Mouse (Mus musculus) lung, postnatal 10 days (tissue): ENCODE results near the gene Glrx3.

Source experiments
- DNase-seq: peaks from one replicate; pipeline ENCODE4 v3.0.0; 2021

Glrx3 gene

DNA sequence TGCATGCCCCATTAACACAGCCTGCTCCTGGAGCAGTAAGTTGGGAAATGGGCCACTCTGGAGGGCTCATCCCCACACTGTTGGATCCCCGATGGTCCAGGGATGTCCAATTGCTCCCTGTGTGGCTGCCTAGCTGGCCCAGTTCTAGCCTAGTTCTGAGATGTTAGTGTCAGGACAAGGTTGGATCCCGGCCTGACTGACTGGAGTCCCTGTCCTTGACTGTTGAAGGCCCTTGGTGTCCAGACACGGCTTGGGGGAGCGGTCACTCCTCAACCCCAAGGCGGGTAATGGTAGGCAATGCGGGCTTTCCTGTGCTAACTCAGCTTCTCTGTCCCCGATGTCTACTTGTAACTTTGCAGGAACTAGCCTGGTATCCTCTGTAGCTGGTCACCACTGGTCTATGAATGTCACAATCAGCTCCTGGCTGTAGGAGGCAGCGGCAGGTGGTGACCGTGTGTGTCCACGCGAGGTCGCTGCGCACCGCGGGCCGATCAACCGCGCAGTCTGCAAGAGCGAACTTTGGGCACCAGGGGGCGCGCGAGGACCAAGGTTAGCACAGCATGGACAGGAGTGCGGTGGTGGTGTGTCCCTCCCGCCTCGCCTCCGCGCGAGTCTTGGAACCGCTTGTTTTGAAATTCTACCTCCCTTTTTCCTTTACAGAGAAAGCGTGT, 40.7 kb downstream of the Glrx3 start:
- peak; percentile 93 for DNase-seq

DNA sequence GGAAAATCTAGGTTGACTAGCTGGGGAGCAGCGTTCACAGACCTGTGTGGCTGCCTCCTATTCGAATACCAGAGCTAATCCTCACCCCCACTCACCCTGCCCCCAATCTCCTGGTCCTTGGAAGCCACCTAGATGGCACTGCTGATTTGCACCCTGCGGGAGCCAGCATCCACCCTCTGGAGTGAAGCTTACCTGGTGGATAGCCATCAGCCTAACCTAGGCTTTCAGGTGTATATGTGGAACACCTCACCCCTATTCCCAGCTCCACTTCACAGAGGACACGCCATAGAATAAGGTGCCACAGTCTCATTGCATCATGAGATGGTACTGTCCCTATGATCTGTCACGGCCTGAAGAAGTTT, 41.2 kb downstream of the Glrx3 start:
- no peak for DNase-seq

- no peak for DNase-seq
These were observed 43.4 kb downstream of the Glrx3 start for GRCm38 (mm10) chr7:137480839-137481238.

- DNase-seq = no peak
These were observed 46.6 kb downstream of the Glrx3 start for GRCm38 (mm10) chr7:137483987-137484386.

GRCm38 (mm10) chr7:137488391-137488790, 51.0 kb downstream of the Glrx3 start:
- no peak for DNase-seq

- no peak for DNase-seq
These were observed 53.3 kb downstream of the Glrx3 start for GRCm38 (mm10) chr7:137490711-137491110.

- DNase-seq = no peak
These were observed 55.0 kb downstream of the Glrx3 start for GRCm38 (mm10) chr7:137492307-137492973.

DNA sequence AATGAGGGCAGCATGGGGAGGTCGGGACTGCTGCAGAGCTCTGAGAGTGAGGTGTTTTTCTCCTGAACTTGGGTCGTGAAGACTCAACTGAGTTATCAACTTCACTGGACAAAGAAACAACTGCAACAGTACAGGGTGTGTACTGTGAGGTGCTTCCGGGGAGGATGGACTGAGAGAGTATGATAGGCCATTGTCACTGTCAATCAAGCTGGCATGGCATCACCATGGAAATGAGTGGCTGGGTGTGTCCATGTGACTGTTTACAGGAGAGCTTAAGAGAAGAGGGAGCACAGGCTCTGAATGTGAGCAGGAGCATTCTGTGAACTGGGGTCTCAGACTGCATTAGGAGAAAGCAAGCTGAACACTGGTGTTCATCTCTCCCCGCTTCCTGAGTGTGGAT, 61.3 kb downstream of the Glrx3 start:
- no peak for DNase-seq

DNA sequence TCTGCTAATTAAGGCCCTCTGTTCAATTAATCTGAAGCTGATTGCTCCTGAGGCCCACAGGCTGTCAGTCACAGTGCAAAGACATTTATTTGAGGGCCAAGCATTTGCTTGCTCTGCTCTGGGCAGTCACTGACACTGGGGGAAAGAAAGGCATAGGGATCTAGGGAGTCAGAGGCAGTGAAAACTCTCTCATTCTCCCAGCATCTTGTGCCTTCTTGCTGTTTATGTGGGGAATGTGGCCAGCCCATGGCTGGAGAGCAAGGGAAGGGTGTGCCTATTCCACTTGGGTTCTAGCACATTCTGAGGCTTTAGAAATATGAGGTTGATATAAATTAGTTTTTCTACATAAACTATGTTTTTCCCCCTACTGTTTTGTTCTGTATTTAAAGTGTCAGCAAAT, 80.2 kb downstream of the Glrx3 start:
- DNase-seq = no peak

DNA sequence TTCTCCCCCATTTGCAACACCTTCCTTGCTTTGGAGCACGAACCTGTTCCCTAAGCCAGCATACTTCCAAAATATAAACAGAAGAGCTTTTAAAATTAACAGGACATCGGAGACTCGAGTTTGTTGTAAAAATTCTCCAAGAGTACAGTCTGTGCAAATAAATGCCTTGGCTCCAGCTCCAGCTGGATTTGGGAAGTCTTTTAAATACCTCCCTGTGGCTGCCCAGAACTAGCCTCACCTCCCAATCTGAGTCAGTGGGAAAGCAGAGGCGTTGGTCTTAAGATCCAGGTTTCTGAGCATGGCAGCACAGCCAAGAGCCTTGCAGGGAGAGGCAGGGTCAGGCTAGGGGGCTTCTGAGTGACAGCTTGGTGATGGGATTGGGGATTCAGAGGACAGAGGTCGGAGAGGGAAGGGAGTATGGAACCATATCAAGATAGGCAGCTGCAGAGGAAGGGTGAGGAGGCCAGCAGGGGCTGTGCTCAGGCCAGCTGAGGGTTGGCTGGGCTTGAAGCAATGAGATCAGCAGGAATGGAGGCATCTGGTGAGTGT, 80.7 kb downstream of the Glrx3 start:
- no peak for DNase-seq
